Mouse (Mus musculus) midbrain, embryonic 14.5 days (tissue): ENCODE data around the gene Bpifb1. TPM values are rescaled to one million over a fixed set of nuclear protein-coding genes. Genes with fewer than 3 reads are reported as not detected.
"Not testable (repeated sequence)": the region's sequence is repeated elsewhere in the genome, so short reads cannot be mapped to it uniquely, and the experiment has no call there.

ENCODE experiments used
- ATAC-seq: fragments of 200-750 bp; cut with Nextera tagmentation; 2 replicates; pipeline ENCODE4 v1.8.0; 2017; ENCODE audit warnings: moderate number of reproducible peaks, moderate library complexity; ENCODE audit not compliant: low FRiP score, low TSS enrichment
- DNase-seq: peaks from one replicate; pipeline ENCODE4 v3.0.0-alpha.2; 2015
- H3K27ac ChIP-seq: fragments of 300-500 bp; sonication (generic); replicated peaks from 2 replicates; pipeline ENCODE4 v1.5.1; 2014; ENCODE audit warnings: mild to moderate bottlenecking, low read depth, low read length, moderate library complexity
- H3K27me3 ChIP-seq: fragments of 300-500 bp; sonication (generic); 2 replicates; pipeline ENCODE4 v1.6.1; 2014; ENCODE audit warnings: low read length, control low read depth, mixed read lengths; ENCODE audit not compliant: control insufficient read depth, insufficient read depth
- H3K36me3 ChIP-seq: fragments of 300-500 bp; sonication (generic); 2 replicates; pipeline ENCODE4 v1.6.1; 2014; ENCODE audit warnings: low read length, control low read depth; ENCODE audit not compliant: control insufficient read depth, insufficient read depth
- H3K4me1 ChIP-seq: fragments of 300-500 bp; sonication (generic); 2 replicates; pipeline ENCODE4 v1.6.1; 2014; ENCODE audit warnings: mild to moderate bottlenecking, antibody characterized with exemption, low read length, control low read depth; ENCODE audit not compliant: control insufficient read depth, insufficient read depth
- H3K4me2 ChIP-seq: fragments of 300-500 bp; sonication (generic); 2 replicates; pipeline ENCODE4 v1.6.1; 2014; ENCODE audit warnings: mild to moderate bottlenecking, low read length, moderate library complexity
- H3K4me3 ChIP-seq: fragments of 300-500 bp; sonication (generic); replicated peaks from 2 replicates; pipeline ENCODE4 v1.5.1; 2014; ENCODE audit warnings: low read depth, low read length
- H3K9ac ChIP-seq: fragments of 300-500 bp; sonication (generic); replicated peaks from 2 replicates; pipeline ENCODE4 v1.6.1; 2014; ENCODE audit warnings: mild to moderate bottlenecking, low read length, moderate library complexity
- H3K9me3 ChIP-seq: fragments of 300-500 bp; sonication (generic); 2 replicates; pipeline ENCODE4 v1.6.1; 2016; ENCODE audit warnings: low read length, control low read depth, mixed read lengths; ENCODE audit not compliant: control insufficient read depth
- WGBS: fragments of 180-500 bp; shearing (Covaris S2); extraction: QIAGEN DNeasy Blood & Tissue Kit; methylation state at CpG from one replicate; pipeline ENCODE4 v1.1.7; 2014; 5-methylcytosine and 5-hydroxymethylcytosine counted together
- polyA plus RNA-seq: library from polyadenylated mRNA; unstranded; fragments of >200 nt; fragmentation: Nextera tagmentation; extraction: Ambion mirVana; gene quantifications from 2 replicates; pipeline ENCODE4 v1.2.1, GENCODE M21; 2014

Gene Bpifb1
- polyA plus RNA-seq, 1 experiment from 2014 or later: 0.17 TPM

- not testable (repeated sequence) for H3K9ac ChIP-seq, H3K4me1 ChIP-seq, H3K4me3 ChIP-seq, DNase-seq, H3K36me3 ChIP-seq, H3K27ac ChIP-seq, ATAC-seq, H3K27me3 ChIP-seq, H3K9me3 ChIP-seq, H3K4me2 ChIP-seq
- 90% methylated on average over 2 of the region's 4 CpGs for WGBS
Measured at GRCm38 (mm10) chr2:154255254-154255653, 64.6 kb downstream of the Bpifb1 start.

GRCm38 (mm10) chr2:154255770-154256169 is 65.2 kb downstream of the Bpifb1 start:
- whole genome bisulfite sequencing: 85% methylated on average over 4 of the region's 4 CpGs
- Histone ChIP-seq H3K9me3 (no peaks in the 10 kb centered on the region), H3K4me2 (no peak overlapping the region), H3K36me3 (no peaks in the 10 kb centered on the region), H3K4me3 (no peak overlapping the region), H3K27me3 (no peaks in the 10 kb centered on the region), H3K27ac (no peak overlapping the region), H3K9ac (no peak overlapping the region), H3K4me1 (no peaks in the 10 kb centered on the region)
- DNase-seq (no peak), ATAC-seq (no peak)

- not testable (repeated sequence) for ATAC-seq
Measured at GRCm38 (mm10) chr2:154257554-154257953, 66.9 kb downstream of the Bpifb1 start, which contains the start of gene Bpifb9a. Bpifb9a (plus strand) TSS chr2:154257854.

GRCm38 (mm10) chr2:154264397-154264796 is 73.8 kb downstream of the Bpifb1 start:
- not testable (repeated sequence) for H3K9me3 ChIP-seq, H3K36me3 ChIP-seq, H3K4me3 ChIP-seq, H3K4me1 ChIP-seq, ATAC-seq, H3K4me2 ChIP-seq, H3K27me3 ChIP-seq, H3K27ac ChIP-seq, DNase-seq, H3K9ac ChIP-seq
- WGBS: 73% methylated on average over 3 of the region's 3 CpGs

More at GRCm38 (mm10) chr2:154257554-154257953, 66.9 kb downstream of the Bpifb1 start, which contains the start of gene Bpifb9a:
- 81% methylated on average over 5 of the region's 5 CpGs for WGBS
- H3K4me2 ChIP-seq, H3K9me3 ChIP-seq, H3K9ac ChIP-seq, H3K27ac ChIP-seq, H3K27me3 ChIP-seq, H3K36me3 ChIP-seq, DNase-seq, H3K4me3 ChIP-seq, H3K4me1 ChIP-seq: not testable (repeated sequence)

Other genes starting within 250 kb of the Bpifb1 start
- not detected in 2 replicates for gene Bpifa6, start 215.9 kb upstream of the Bpifb1 start, polyA plus RNA-seq
- not detected in 2 replicates for gene Bpifa2, start 182.6 kb upstream of the Bpifb1 start, polyA plus RNA-seq
- gene Bpifa3, start 60.5 kb upstream of the Bpifb1 start, polyA plus RNA-seq: not detected in 2 replicates
- not detected in 2 replicates for gene Bpifa1, start 47.9 kb upstream of the Bpifb1 start, polyA plus RNA-seq
- not detected in 2 replicates for gene Bpifa5, start 28.2 kb upstream of the Bpifb1 start, polyA plus RNA-seq
- not detected in 2 replicates for gene Bpifb5, start 32.9 kb downstream of the Bpifb1 start, polyA plus RNA-seq
- not detected in 2 replicates for gene Bpifb9a, start 67.0 kb downstream of the Bpifb1 start, polyA plus RNA-seq
- not detected in 2 replicates for gene Bpifb9b, start 116.4 kb downstream of the Bpifb1 start, polyA plus RNA-seq
- 11.0 and 22.9 TPM in 2 replicates for gene Cdk5rap1, start 182.2 kb downstream of the Bpifb1 start, polyA plus RNA-seq
- gene Snta1, start 217.3 kb downstream of the Bpifb1 start, polyA plus RNA-seq: 4.0 and 5.8 TPM in 2 replicates
- 45.5 and 65.6 TPM in 2 replicates for gene Cbfa2t2, start 245.7 kb downstream of the Bpifb1 start, polyA plus RNA-seq